Mouse (Mus musculus) E14TG2a.4 (cell line): ENCODE measurements around the gene Cacng1.

Experiments used
- CTCF ChIP-seq: conservative IDR thresholded peaks from 2 replicates; pipeline ENCODE4 v1.5.1; 2014; ENCODE audit warnings: low read length
- POU5F1 ChIP-seq: IDR thresholded peaks from 2 replicates; pipeline ENCODE4 v1.6.1; 2014; ENCODE audit warnings: low read length, borderline replicate concordance

- no peak for TF ChIP-seq CTCF
- TF ChIP-seq POU5F1: no peak
Measured at GRCm38 (mm10) chr11:107676207-107676940, 39.9 kb downstream of the Cacng1 start.
